8 mouse cellular contexts compared by ENCODE assay signal in genomic region chr3:79153039-79153487, GRCm38 (mm10).
DNase-seq lines count a peak whose midpoint lies in the region; ATAC-seq and TF ChIP-seq lines count a peak whose summit lies in the region.

No protein-coding gene starts in this region.

- DNase-seq in forebrain, postnatal 0 days: no peak
- DNase-seq in urinary bladder, postnatal 36 days (ENCODE audit: low spot score in 2 of 2): peak; percentile 64 to 67
- no peak for DNase-seq in urinary bladder, postnatal 4 days (ENCODE audit: low spot score in 2 of 2)
- peak; percentile 51 for DNase-seq in liver, postnatal 0 days
- peak; percentile 74 for DNase-seq in stomach, postnatal 0 days (ENCODE audit: low spot score)
- DNase-seq in gastrocnemius, postnatal 14 days: no peak

- TF ChIP-seq CTCF in forebrain, postnatal 0 days (IDR thresholded peaks at IDR 0.05; ENCODE audit: low read depth): no peak
- no peak for TF ChIP-seq CTCF in liver, postnatal 0 days (IDR thresholded peaks at IDR 0.05; ENCODE audit: low read depth)
- no peak for TF ChIP-seq CTCF in stomach, postnatal 0 days (IDR thresholded peaks at IDR 0.05; ENCODE audit: low read depth)

- peak; percentile 24; the same call in 1 of the 2 replicates for TF ChIP-seq EP300 in liver, postnatal 0 days (IDR thresholded peaks at IDR 0.05; ENCODE audit: low read depth)
- TF ChIP-seq EP300 in stomach, postnatal 0 days (optimal IDR thresholded peaks at IDR 0.05): peak; percentile 89

- peak; percentile 47 for ATAC-seq in forebrain, postnatal 0 days
- ATAC-seq in forebrain, embryonic 15.5 days (replicated peaks): no peak; the same call in 1 of the 2 replicates
- ATAC-seq in liver, postnatal 0 days: peak; percentile 77
- ATAC-seq in stomach, postnatal 0 days (ENCODE audit: low FRiP score, low TSS enrichment): peak; percentile 98
- no peak for ATAC-seq in cerebellum, adult (ENCODE audit: insufficient number of reproducible peaks, low FRiP score, low TSS enrichment)

- H3K27ac ChIP-seq in forebrain, postnatal 0 days (ENCODE audit: low read depth, low read length): no peak overlapping the region
- H3K27ac ChIP-seq in forebrain, embryonic 15.5 days (replicated peaks): no peak overlapping the region
- H3K27ac ChIP-seq in liver, postnatal 0 days (ENCODE audit: low read depth): peak overlapping the region; percentile 52
- peak overlapping the region; percentile 85 for H3K27ac ChIP-seq in stomach, postnatal 0 days (replicated peaks)

- no peak overlapping the region for H3K4me3 ChIP-seq in forebrain, postnatal 0 days (ENCODE audit: low read depth, low read length)
- H3K4me3 ChIP-seq in forebrain, embryonic 15.5 days: no peak overlapping the region
- no peak overlapping the region for H3K4me3 ChIP-seq in liver, postnatal 0 days (ENCODE audit: low read depth, low read length)
- no peak overlapping the region for H3K4me3 ChIP-seq in stomach, postnatal 0 days (ENCODE audit: low read depth, low read length)

- WGBS in forebrain, postnatal 0 days: 57% methylated on average over 5 of the region's 5 CpGs
- 62% methylated on average over 5 of the region's 5 CpGs for WGBS in forebrain, embryonic 15.5 days
- WGBS in liver, postnatal 0 days (ENCODE audit: insufficient replicate concordance): 38% methylated on average over 5 of the region's 5 CpGs
- 45% methylated on average over 5 of the region's 5 CpGs for WGBS in stomach, postnatal 0 days

- no peaks in the 10 kb centered on the region for H3K36me3 ChIP-seq in forebrain, postnatal 0 days (ENCODE audit: insufficient read depth)
- H3K36me3 ChIP-seq in forebrain, embryonic 15.5 days: no peaks in the 10 kb centered on the region
- no peaks in the 10 kb centered on the region for H3K36me3 ChIP-seq in liver, postnatal 0 days (replicated peaks; ENCODE audit: insufficient read depth, low read length)
- no peaks in the 10 kb centered on the region for H3K36me3 ChIP-seq in stomach, postnatal 0 days (ENCODE audit: control insufficient read depth, insufficient read depth, low read length)

- H3K4me2 ChIP-seq in forebrain, postnatal 0 days (ENCODE audit: low read depth): no peak overlapping the region
- no peak overlapping the region for H3K4me2 ChIP-seq in forebrain, embryonic 15.5 days (replicated peaks)
- H3K4me2 ChIP-seq in liver, postnatal 0 days (ENCODE audit: low read depth, low read length): no peak overlapping the region; the same call in 1 of the 2 replicates
- H3K4me2 ChIP-seq in stomach, postnatal 0 days (replicated peaks; ENCODE audit: low read depth): 0 out of 2 replicates have a peak overlapping the region, but pooled peaks have one; percentile 5

- no peaks in the 10 kb centered on the region for H3K9me3 ChIP-seq in forebrain, postnatal 0 days (ENCODE audit: low read length)
- H3K9me3 ChIP-seq in forebrain, embryonic 15.5 days: no peaks in the 10 kb centered on the region
- H3K9me3 ChIP-seq in liver, postnatal 0 days (ENCODE audit: low read length): no peaks in the 10 kb centered on the region
- no peaks in the 10 kb centered on the region for H3K9me3 ChIP-seq in stomach, postnatal 0 days (ENCODE audit: control insufficient read depth, low read length)

- H3K9ac ChIP-seq in forebrain, postnatal 0 days: no peak overlapping the region
- no peak overlapping the region for H3K9ac ChIP-seq in forebrain, embryonic 15.5 days (replicated peaks)
- H3K9ac ChIP-seq in liver, postnatal 0 days (replicated peaks): 0 out of 2 replicates have a peak overlapping the region, but pooled peaks have one; percentile 1
- H3K9ac ChIP-seq in stomach, postnatal 0 days (ENCODE audit: low read length): no peak overlapping the region

- intact Hi-C loops in gastrocnemius, postnatal 14 days (cut with DNase I; ENCODE audit: low total_unique reads): no loop called here

- H3K4me1 ChIP-seq in forebrain, postnatal 0 days (ENCODE audit: insufficient read depth): no peaks in the 10 kb centered on the region
- H3K4me1 ChIP-seq in forebrain, embryonic 15.5 days: no peaks in the 10 kb centered on the region; the same call in 1 of the 2 replicates
- H3K4me1 ChIP-seq in liver, postnatal 0 days (ENCODE audit: insufficient read depth): no peaks in the 10 kb centered on the region
- no peaks in the 10 kb centered on the region for H3K4me1 ChIP-seq in stomach, postnatal 0 days (replicated peaks; ENCODE audit: control insufficient read depth, insufficient read depth)

- H3K27me3 ChIP-seq in forebrain, postnatal 0 days (ENCODE audit: insufficient read depth, low read length): no peaks in the 10 kb centered on the region
- H3K27me3 ChIP-seq in forebrain, embryonic 15.5 days: no peaks in the 10 kb centered on the region
- H3K27me3 ChIP-seq in liver, postnatal 0 days (ENCODE audit: insufficient read depth, low read length): no peaks in the 10 kb centered on the region
- H3K27me3 ChIP-seq in stomach, postnatal 0 days (ENCODE audit: control insufficient read depth, insufficient read depth, low read length): no peaks in the 10 kb centered on the region

Comparison
In these comparisons a context has a peak if more than half of its experiments do, and no peak if none do; other contexts are left out.
1. ATAC-seq: peak in forebrain, postnatal 0 days (single experiment), liver, postnatal 0 days (single experiment) and stomach, postnatal 0 days (single experiment); none in forebrain, embryonic 15.5 days (single experiment) and cerebellum, adult (single experiment).
2. DNase-seq: peak in urinary bladder, postnatal 36 days (2 of 2), liver, postnatal 0 days (single experiment) and stomach, postnatal 0 days (single experiment); none in forebrain, postnatal 0 days (single experiment), urinary bladder, postnatal 4 days (0 of 2) and gastrocnemius, postnatal 14 days (single experiment).
3. H3K27ac ChIP-seq: peak in liver, postnatal 0 days (single experiment) and stomach, postnatal 0 days (single experiment); none in forebrain, postnatal 0 days (single experiment) and forebrain, embryonic 15.5 days (single experiment).